Mouse (Mus musculus) thymus, adult 18-20 months (tissue): ENCODE results near the gene Col5a3.

ENCODE experiments used
- DNase-seq, 2 experiments: peaks; one replicate each; pipeline ENCODE4 v3.0.0; 2022; ENCODE audit warnings: mixed read lengths in 2 of 2

The Col5a3 gene

DNA sequence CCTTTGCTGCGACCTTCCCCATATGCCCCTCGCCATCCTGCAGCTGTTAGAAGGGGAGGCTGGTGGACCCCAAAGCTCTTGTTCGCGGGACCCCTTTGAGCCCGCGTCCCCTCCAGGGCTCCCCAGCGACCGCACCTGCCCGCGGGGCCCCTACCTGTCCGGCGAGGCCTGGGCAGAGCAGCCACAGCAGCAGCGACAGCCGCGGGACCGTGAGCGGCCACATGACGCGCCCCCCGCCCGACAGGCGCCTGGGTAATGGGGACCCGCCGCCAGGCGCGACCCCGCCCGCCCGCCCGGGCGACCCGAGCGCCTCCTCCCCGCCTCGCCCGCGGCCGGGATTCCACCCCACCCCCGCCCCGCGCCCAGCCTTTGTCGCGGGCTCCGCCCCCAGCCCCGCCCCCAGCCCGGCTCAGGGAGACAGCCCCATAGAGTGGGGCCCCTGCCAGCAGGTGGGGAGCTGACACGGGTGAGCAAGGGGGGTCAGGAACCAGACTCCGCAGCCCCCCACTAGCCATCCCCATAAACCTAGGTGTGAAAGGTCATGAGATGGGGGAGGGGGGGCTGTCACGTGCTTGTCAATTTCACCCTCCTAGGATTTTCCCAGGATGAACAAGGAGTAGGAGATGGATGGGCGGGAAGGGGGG, 68.7 kb downstream of the Col5a3 start, which contains the start of gene Olfm2:
Olfm2 (minus strand) TSS at position 333 of the 644 bp plus-strand sequence.
- DNase-seq, result no peak

DNA sequence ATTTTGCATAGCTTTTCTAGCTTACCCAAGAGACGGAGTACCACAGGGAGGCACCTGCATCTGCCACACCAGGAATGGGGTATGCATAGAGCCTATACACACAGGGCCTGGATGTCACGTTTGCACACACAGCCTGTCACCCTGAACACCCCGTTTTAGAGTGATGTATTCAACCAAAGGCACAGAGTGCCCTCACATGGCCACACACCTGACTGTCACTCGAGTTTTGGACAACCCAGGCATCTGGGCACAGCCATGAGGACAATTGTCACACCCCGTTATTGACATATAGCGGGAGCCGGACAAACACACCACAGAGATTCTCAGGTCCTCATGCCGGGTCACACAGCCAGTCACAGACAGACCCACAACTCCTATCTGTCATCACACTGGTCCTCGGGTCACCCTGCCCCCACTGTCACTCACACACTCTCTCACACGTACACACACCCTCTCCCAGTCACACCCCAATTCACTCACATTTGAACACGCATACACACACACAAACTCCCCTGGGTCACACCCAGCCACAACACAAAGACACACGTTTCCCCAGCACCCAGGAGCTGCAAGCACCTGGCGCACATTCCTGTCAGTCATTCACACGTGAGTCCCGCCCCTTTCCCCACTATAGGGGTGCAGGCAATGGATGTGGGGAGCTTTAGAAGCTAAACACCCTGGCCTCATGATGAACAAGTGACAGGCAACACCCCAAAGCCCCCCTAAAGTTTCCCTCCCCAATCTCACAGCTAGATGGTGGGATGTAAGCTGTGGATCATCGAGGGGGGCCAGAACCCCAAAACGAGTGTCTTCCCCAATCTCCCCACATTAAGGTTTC, 69.5 kb downstream of the Col5a3 start:
- DNase-seq, result no peak

GRCm38 (mm10) chr9:20743946-20744738, 70.7 kb downstream of the Col5a3 start:
- DNase-seq, result no peak

DNA sequence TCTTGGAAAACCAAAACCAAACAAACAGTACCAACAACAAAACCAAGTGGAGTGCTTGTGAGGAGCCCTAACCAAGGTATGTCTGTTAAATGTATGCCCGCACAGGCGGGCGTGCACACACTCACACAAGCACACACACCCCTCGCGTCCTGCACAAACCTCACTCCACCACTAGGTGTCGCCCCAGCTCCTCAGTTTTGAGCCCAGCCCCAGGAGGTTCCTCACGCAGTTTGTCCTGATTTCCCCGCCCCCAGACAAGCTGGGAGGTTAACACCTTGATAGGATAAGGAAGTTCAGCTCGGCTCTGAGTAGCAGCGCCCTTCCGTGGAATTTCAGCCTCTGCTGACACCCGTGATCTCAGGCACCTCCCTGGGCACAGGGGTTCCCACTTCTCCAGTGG, 74.5 kb downstream of the Col5a3 start:
- peak; percentile 31 to 43 for DNase-seq

- no peak for DNase-seq
Measured at GRCm38 (mm10) chr9:20738251-20738999, 76.4 kb downstream of the Col5a3 start.

GRCm38 (mm10) chr9:20737227-20737626, 77.6 kb downstream of the Col5a3 start:
- no peak for DNase-seq

DNA sequence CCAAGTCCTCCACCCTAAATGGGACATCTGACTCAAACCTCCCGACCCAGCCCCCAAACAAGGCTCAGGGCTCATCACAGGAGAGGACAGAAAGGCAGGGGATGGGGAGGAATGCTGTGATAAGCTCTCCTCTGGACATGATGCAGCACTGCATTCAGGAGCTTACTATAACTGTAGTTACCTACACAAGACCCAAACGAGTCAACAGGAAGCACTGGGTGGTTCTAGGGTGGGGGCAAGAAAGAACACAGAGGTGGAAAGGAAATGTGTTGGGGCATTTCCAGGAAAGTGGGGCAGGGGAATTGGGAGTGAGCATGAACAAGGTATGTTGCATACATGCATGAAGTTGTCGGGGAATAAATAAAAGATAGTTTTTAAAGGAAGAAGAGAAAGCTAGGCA, 80.2 kb downstream of the Col5a3 start:
- no peak for DNase-seq

DNA sequence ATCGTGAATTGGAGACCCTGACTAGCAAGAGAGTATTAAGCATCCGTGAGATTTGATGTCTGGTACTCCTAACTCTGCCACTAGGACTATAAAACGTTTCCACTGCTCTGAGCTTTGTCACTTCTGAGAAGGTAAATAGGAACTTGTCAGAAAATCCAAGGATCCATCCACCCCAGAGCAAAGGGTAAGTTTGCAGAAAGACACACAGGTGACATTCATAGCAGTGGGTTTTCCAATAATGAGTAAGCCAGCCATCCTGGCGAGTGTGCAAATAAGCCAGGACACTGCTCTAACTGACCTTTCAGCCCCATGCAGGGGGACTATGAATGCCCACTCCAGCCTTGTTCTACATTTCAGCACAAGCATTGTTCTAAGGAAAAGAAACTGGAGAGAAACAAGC, 83.1 kb downstream of the Col5a3 start:
- DNase-seq, result no peak

GRCm38 (mm10) chr9:20729451-20729850, 85.4 kb downstream of the Col5a3 start:
- no peak for DNase-seq

- DNase-seq, result no peak
Measured at GRCm38 (mm10) chr9:20727601-20728113, 87.2 kb downstream of the Col5a3 start.

DNA sequence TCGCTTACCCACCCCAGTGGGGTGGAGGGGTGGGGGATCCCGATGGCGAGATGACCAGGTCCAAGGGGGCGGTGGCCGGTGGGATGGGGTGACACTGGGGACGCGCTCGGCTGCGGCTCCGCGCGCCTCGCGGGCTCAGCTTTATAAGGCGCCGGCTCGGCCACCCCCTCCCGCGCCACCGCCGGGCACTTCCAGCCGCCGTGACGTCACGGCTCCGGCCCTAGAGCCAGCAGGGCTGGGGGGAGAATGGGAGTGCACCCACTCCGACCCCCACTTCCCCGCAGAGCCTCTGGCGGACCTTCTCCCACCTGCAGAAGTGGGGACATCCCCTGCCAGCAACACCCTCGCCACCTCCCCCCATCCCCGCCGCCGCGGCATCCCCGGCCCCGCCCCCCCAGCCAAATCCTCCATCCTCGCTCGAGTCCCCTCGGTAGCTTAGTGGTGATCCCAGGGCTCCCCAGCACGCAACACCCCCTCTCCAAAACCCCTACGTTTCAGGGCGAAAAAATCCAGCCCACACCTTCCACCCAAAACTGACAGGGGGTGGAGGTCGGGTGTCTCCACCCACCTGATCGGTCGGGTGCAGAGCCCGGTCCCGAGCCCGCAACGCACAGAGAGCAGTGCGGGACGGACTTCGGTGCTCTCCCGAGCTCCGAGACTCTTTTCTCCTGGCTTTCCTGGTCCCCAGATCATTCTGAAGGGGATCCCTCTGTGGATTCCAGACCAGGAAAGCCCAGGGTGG, 87.8 kb downstream of the Col5a3 start:
- DNase-seq, result no peak

DNA sequence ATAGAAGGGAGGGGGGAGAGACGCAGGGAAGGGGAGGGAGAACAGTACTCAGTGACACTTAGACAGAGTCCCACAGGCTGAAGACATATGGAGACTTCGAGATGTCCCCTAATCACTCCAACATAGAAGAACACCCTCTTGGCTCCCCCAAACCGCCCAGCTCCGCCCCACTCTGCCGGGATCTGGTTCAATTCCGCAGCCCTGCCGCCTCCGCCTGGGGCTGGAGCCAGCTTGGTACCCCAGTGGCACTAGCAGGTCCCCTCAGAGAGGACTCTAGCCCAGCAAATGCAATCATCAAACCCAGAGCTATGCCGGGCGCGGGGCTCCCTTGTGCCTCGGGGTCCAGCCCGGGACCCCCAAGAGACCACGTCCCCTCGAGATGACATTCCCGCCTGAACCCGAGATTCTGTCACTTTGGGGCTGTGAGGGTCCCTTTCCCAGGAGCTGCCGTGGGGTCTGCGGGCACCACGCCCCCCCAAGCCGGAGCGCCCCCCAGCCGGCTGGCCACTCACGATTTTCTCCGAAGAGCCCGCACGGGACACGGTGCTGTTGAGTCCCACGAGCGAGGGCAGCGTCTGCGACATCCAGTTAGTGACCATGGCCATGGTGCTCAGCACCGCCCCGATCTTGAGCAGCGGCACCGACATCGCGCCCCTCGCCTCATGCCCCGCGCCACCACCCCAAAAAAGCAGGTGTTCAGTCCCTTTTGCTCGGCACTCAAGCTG, 88.6 kb downstream of the Col5a3 start:
- DNase-seq, result no peak

- DNase-seq, result no peak
Measured at GRCm38 (mm10) chr9:20721582-20721981, 93.3 kb downstream of the Col5a3 start.
